Mouse (Mus musculus) CH12.LX (cell line): Measurements from ENCODE around the gene 4930404H24Rik. TPM values are rescaled to one million over a fixed set of nuclear protein-coding genes. Genes with fewer than 3 reads are reported as not detected.

Experiments used
- DNase-seq: peaks from one replicate; pipeline ENCODE4 v3.0.0-alpha.2; 2013; ENCODE audit errors: extremely low read depth
- H3K27ac ChIP-seq: 2 replicates; pipeline ENCODE4 v1.5.1; 2012; ENCODE audit warnings: low read depth, mild to moderate bottlenecking, control low read depth, moderate library complexity; ENCODE audit not compliant: insufficient read depth
- H3K27me3 ChIP-seq: replicated peaks from 2 replicates; pipeline ENCODE3; 2012; ENCODE audit warnings: inconsistent platforms
- H3K36me3 ChIP-seq, 2 experiments: replicated peaks in 1 of 2; 2 replicates each; pipeline versions ENCODE3 to v1.6.1; 2012; ENCODE audit warnings: inconsistent platforms in 1 of 2, low read length in 1 of 2, mild to moderate bottlenecking in 1 of 2, mixed read lengths in 1 of 2, moderate library complexity in 1 of 2; ENCODE audit not compliant: control insufficient read depth in 1 of 2, insufficient read depth in 1 of 2
- H3K4me1 ChIP-seq, 2 experiments: 2 replicates each; pipeline ENCODE4 v1.6.1; 2012; ENCODE audit warnings: inconsistent platforms in 1 of 2, moderate library complexity in 1 of 2; ENCODE audit not compliant: insufficient read depth in 2 of 2, control insufficient read depth in 1 of 2
- H3K4me2 ChIP-seq: 2 replicates; pipeline ENCODE4 v1.6.1; 2012; ENCODE audit warnings: low read depth, mild to moderate bottlenecking, control low read depth; ENCODE audit not compliant: poor library complexity, insufficient read depth, severe bottlenecking
- H3K4me3 ChIP-seq, 3 experiments: fragments of 150-350 bp in 1 of 3; sonication (generic) in 1 of 3; replicated peaks in 1 of 3; 2 replicates each; pipeline versions ENCODE3 to v1.5.1; 2011 to 2012; ENCODE audit warnings: low read depth in 2 of 3, low read length in 2 of 3, mild to moderate bottlenecking in 2 of 3, moderate library complexity in 2 of 3, control low read depth in 1 of 3, improper control_type of control experiment in 1 of 3, inconsistent platforms in 1 of 3, mixed read lengths in 1 of 3; ENCODE audit not compliant: poor library complexity in 1 of 3
- H3K79me2 ChIP-seq: replicated peaks from 2 replicates; pipeline ENCODE4 v1.6.1; 2012; ENCODE audit warnings: mild to moderate bottlenecking, moderate library complexity; ENCODE audit not compliant: control insufficient read depth, poor library complexity, insufficient read depth, severe bottlenecking; ENCODE audit errors: extremely low read depth
- H3K9ac ChIP-seq: 2 replicates; pipeline ENCODE4 v1.6.1; 2012; ENCODE audit warnings: low read depth, mild to moderate bottlenecking, control low read depth, moderate library complexity; ENCODE audit not compliant: insufficient read depth
- H3K9me3 ChIP-seq: replicated peaks from 2 replicates; pipeline ENCODE3; 2012; ENCODE audit warnings: low read length, inconsistent platforms, mixed read lengths
- BHLHE40 ChIP-seq: IDR thresholded peaks from 2 replicates; pipeline ENCODE4 v1.6.1; 2011; ENCODE audit warnings: mild to moderate bottlenecking, low read depth, low read length, improper control_type of control experiment
- CHD1 ChIP-seq: IDR thresholded peaks from 2 replicates; pipeline ENCODE4 v1.6.1; 2012; ENCODE audit warnings: low read depth, low read length, improper control_type of control experiment, inconsistent platforms
- ELF1 ChIP-seq: IDR thresholded peaks from 2 replicates; pipeline ENCODE4 v1.6.1; 2014; ENCODE audit warnings: low read depth, mild to moderate bottlenecking, inconsistent platforms, low read length, improper control_type of control experiment
- EP300 ChIP-seq: IDR thresholded peaks from 2 replicates; pipeline ENCODE4 v1.6.1; 2011; ENCODE audit warnings: low read length, improper control_type of control experiment
- ETS1 ChIP-seq: conservative IDR thresholded peaks from 2 replicates; pipeline ENCODE4 v1.6.1; 2012; ENCODE audit warnings: low read depth, mild to moderate bottlenecking, inconsistent platforms, low read length, improper control_type of control experiment, moderate library complexity
- GABPA ChIP-seq: IDR thresholded peaks from 2 replicates; pipeline ENCODE4 v1.6.1; 2012; ENCODE audit warnings: low read depth, low read length, improper control_type of control experiment, inconsistent platforms; ENCODE audit not compliant: insufficient replicate concordance
- HCFC1 ChIP-seq: IDR thresholded peaks from 2 replicates; pipeline ENCODE4 v1.6.1; 2012; ENCODE audit warnings: low read depth, mild to moderate bottlenecking, inconsistent platforms, low read length, improper control_type of control experiment
- IRF4 ChIP-seq: IDR thresholded peaks from 2 replicates; pipeline ENCODE4 v1.6.1; 2014; ENCODE audit warnings: low read depth, mild to moderate bottlenecking, inconsistent platforms, low read length, improper control_type of control experiment
- JUN ChIP-seq: IDR thresholded peaks from 2 replicates; pipeline ENCODE4 v1.6.1; 2011; ENCODE audit warnings: low read depth, mild to moderate bottlenecking, low read length, improper control_type of control experiment, moderate library complexity; ENCODE audit not compliant: insufficient read depth
- KAT2A ChIP-seq: IDR thresholded peaks from 2 replicates; pipeline ENCODE4 v1.6.1; 2012; ENCODE audit warnings: low read length, improper control_type of control experiment, inconsistent platforms; ENCODE audit not compliant: insufficient replicate concordance
- MAX ChIP-seq: IDR thresholded peaks from 2 replicates; pipeline ENCODE4 v1.6.1; 2011; ENCODE audit warnings: low read length, improper control_type of control experiment
- MXI1 ChIP-seq: IDR thresholded peaks from 2 replicates; pipeline ENCODE4 v1.6.1; 2011; ENCODE audit warnings: mild to moderate bottlenecking, low read depth, low read length, improper control_type of control experiment
- MYC ChIP-seq: IDR thresholded peaks from 2 replicates; pipeline ENCODE4 v1.6.1; 2011; ENCODE audit warnings: low read depth, mild to moderate bottlenecking, improper control_type of control experiment, low read length
- PAX5 ChIP-seq: IDR thresholded peaks from 2 replicates; pipeline ENCODE4 v1.6.1; 2012; ENCODE audit warnings: low read length, inconsistent platforms, mixed read lengths
- RAD21 ChIP-seq: IDR thresholded peaks from 2 replicates; pipeline ENCODE4 v1.6.1; 2011; ENCODE audit warnings: low read depth, mild to moderate bottlenecking, low read length, improper control_type of control experiment, moderate library complexity
- TBP ChIP-seq: conservative IDR thresholded peaks from 2 replicates; pipeline ENCODE4 v1.6.1; 2011; ENCODE audit warnings: low read depth, low read length, improper control_type of control experiment
- UBTF ChIP-seq: IDR thresholded peaks from 2 replicates; pipeline ENCODE4 v1.6.1; 2012; ENCODE audit warnings: low read depth, mild to moderate bottlenecking, inconsistent platforms, low read length, improper control_type of control experiment, moderate library complexity
- USF1 ChIP-seq: IDR thresholded peaks from 2 replicates; pipeline ENCODE4 v1.6.1; 2014; ENCODE audit warnings: low read depth, mild to moderate bottlenecking, inconsistent platforms, low read length, improper control_type of control experiment
- ZC3H11A ChIP-seq: IDR thresholded peaks from 2 replicates; pipeline ENCODE4 v1.6.1; 2012; ENCODE audit warnings: low read depth, mild to moderate bottlenecking, inconsistent platforms, low read length, improper control_type of control experiment
- dilution Hi-C: fragments of 300-500 bp; cut with MboI; formaldehyde crosslinking; loops from 2 replicates; pipeline ENCODE4 v1.14.3; 2020; ENCODE audit warnings: low sequenced_read_pairs; ENCODE audit not compliant: extremely low pct_unique_long_range_greater_than_20kb, extremely low pct_ligation_motif_present
- in situ Hi-C: fragments of 300-500 bp; cut with MboI; formaldehyde crosslinking; loops from 3 replicates; pipeline ENCODE4 v1.14.3; 2019; ENCODE audit warnings: low sequenced_read_pairs, low pct_ligation_motif_present, low pct_unique_long_range_greater_than_20kb, mixed read lengths
- polyA plus RNA-seq: library from polyadenylated mRNA; unstranded; fragments of >175 nt; gene quantifications from 2 replicates; pipeline ENCODE4 v1.2.1, GENCODE M21; 2012; ENCODE audit warnings: low read depth; ENCODE audit not compliant: insufficient read length
- total RNA-seq, 2 experiments: library from RNA; depleted of rRNA; stranded (reverse); fragments of 300-350 nt in 1 of 2; fragments of >200 nt in 1 of 2; gene quantifications; 2 replicates each; pipeline ENCODE4 v1.2.3; 2012 to 2014

The 4930404H24Rik gene
- total and polyA plus RNA-seq, 3 experiments, result not detected

- H3K9ac ChIP-seq, result no peak overlapping the region
- TF ChIP-seq BHLHE40, result no peak
- no peak for TF ChIP-seq CHD1
- TF ChIP-seq HCFC1, result no peak
- TF ChIP-seq ZC3H11A, result no peak
- no peak for TF ChIP-seq ETS1
- TF ChIP-seq ELF1, result no peak
- no peak for TF ChIP-seq KAT2A
- no peak for TF ChIP-seq UBTF
- TF ChIP-seq IRF4, result no peak
- TF ChIP-seq MAX, result no peak
- TF ChIP-seq PAX5, result no peak
- H3K36me3 ChIP-seq, result peaks cover 3 to 5% of the 10 kb centered on the region in 2 experiments
- H3K27ac ChIP-seq, result no peak overlapping the region
- no peak for DNase-seq
- dilution Hi-C loops (no loop called here), in situ Hi-C loops (loop anchor here (5.0 kb wide), 1 partner anchor 63 kb away; no protein-coding TSS in a partner anchor)
- H3K4me1 ChIP-seq, result peaks cover 28 to 46% of the 10 kb centered on the region in 2 experiments
- no peaks in the 10 kb centered on the region for H3K9me3 ChIP-seq
- no peak overlapping the region for H3K4me2 ChIP-seq
- no peaks in the 10 kb centered on the region for H3K27me3 ChIP-seq
- no peak overlapping the region for H3K4me3 ChIP-seq
- H3K79me2 ChIP-seq, result no peaks in the 10 kb centered on the region
Observed at GRCm38 (mm10) chr2:153513983-153514382, 21.4 kb downstream of the 4930404H24Rik start.

GRCm38 (mm10) chr2:153514497-153515380 is 22.1 kb downstream of the 4930404H24Rik start:
- dilution Hi-C loops (no loop called here), in situ Hi-C loops (loop anchor here (5.0 kb wide), 1 partner anchor 63 kb away; no protein-coding TSS in a partner anchor)
- Histone ChIP-seq H3K4me1 (peaks cover 26 to 42% of the 10 kb centered on the region in 2 experiments), H3K27me3 (no peaks in the 10 kb centered on the region), H3K27ac (no peak overlapping the region), H3K79me2 (no peaks in the 10 kb centered on the region), H3K9ac (no peak overlapping the region), H3K36me3 (peaks cover 3 to 5% of the 10 kb centered on the region in 2 experiments), H3K4me3 (no peak overlapping the region), H3K4me2 (no peak overlapping the region), H3K9me3 (no peaks in the 10 kb centered on the region)
- TF ChIP-seq JUN (no peak), EP300 (no peak), BHLHE40 (no peak), USF1 (no peak), KAT2A (no peak), TBP (no peak), MYC (no peak), MXI1 (no peak), HCFC1 (no peak), GABPA (no peak), RAD21 (no peak)
- no peak for DNase-seq
